Mouse (Mus musculus) embryonic facial prominence, embryonic 15.5 days (tissue): ENCODE measurements around the gene Krtap19-3. TPM values are rescaled to one million over a fixed set of nuclear protein-coding genes. Genes with fewer than 3 reads are reported as not detected.

ENCODE experiments used
- polyA plus RNA-seq: library from polyadenylated mRNA; unstranded; fragments of >200 nt; fragmentation: Nextera tagmentation; extraction: Ambion mirVana; gene quantifications from 2 replicates; pipeline ENCODE4 v1.2.1, GENCODE M21; 2015

Krtap19-3 gene
- polyA plus RNA-seq, 1 experiment from 2014 or later, result not detected

Other genes with a start within 250 kb of the Krtap19-3 start
- 2.8 and 4.4 TPM in 2 replicates for gene Krtap26-1, start 230.2 kb downstream of the Krtap19-3 start, polyA plus RNA-seq
- gene Krtap27-1, start 206.4 kb downstream of the Krtap19-3 start, polyA plus RNA-seq, result 0.28 TPM in 1 of 2 replicates, not detected in the other
- not detected in 2 replicates for gene 2310061N02Rik, start 170.1 kb downstream of the Krtap19-3 start, polyA plus RNA-seq
- gene Krtap13-1, start 149.2 kb downstream of the Krtap19-3 start, polyA plus RNA-seq, result 1.1 and 1.6 TPM in 2 replicates
- 38.5 and 75.7 TPM in 2 replicates for gene Krtap13, start 126.4 kb downstream of the Krtap19-3 start, polyA plus RNA-seq
- 66.3 and 107 TPM in 2 replicates for gene 2310034C09Rik, start 119.2 kb downstream of the Krtap19-3 start, polyA plus RNA-seq
- gene 2310057N15Rik, start 103.8 kb downstream of the Krtap19-3 start, polyA plus RNA-seq, result 0.24 and 0.71 TPM in 2 replicates
- 4.4 and 6.1 TPM in 2 replicates for gene Gm5965, start 100.1 kb downstream of the Krtap19-3 start, polyA plus RNA-seq
- gene Gm20741, start 65.8 kb downstream of the Krtap19-3 start, polyA plus RNA-seq, result 37.2 and 90.3 TPM in 2 replicates
- 0.26 TPM in 1 of 2 replicates, not detected in the other for gene Krtap15, start 57.8 kb downstream of the Krtap19-3 start, polyA plus RNA-seq
- gene Krtap14, start 51.9 kb downstream of the Krtap19-3 start, polyA plus RNA-seq, result 0.41 TPM in 1 of 2 replicates, not detected in the other
- not detected in 2 replicates for gene Krtap19-1, start 8.6 kb downstream of the Krtap19-3 start, polyA plus RNA-seq
- not detected in 2 replicates for gene Krtap19-2, start 3.8 kb downstream of the Krtap19-3 start, polyA plus RNA-seq
- gene Krtap19-4, start 7.1 kb upstream of the Krtap19-3 start, polyA plus RNA-seq, result not detected in 2 replicates
- gene Krtap19-5, start 18.4 kb upstream of the Krtap19-3 start, polyA plus RNA-seq, result not detected in 2 replicates
- gene Krtap19-9b, start 54.2 kb upstream of the Krtap19-3 start, polyA plus RNA-seq, result 0.70 TPM in 1 of 2 replicates, not detected in the other
- gene Krtap16-3, start 84.8 kb upstream of the Krtap19-3 start, polyA plus RNA-seq, result 0.29 and 0.30 TPM in 2 replicates
- gene Krtap22-2, start 132.7 kb upstream of the Krtap19-3 start, polyA plus RNA-seq, result 12.1 and 30.8 TPM in 2 replicates
- 12.6 and 33.0 TPM in 2 replicates for gene Gm10229, start 137.2 kb upstream of the Krtap19-3 start, polyA plus RNA-seq
- 1.7 and 5.2 TPM in 2 replicates for gene Krtap6-1, start 153.7 kb upstream of the Krtap19-3 start, polyA plus RNA-seq
- 3.1 and 7.4 TPM in 2 replicates for gene Gm10228, start 163.4 kb upstream of the Krtap19-3 start, polyA plus RNA-seq
- 2.6 and 6.2 TPM in 2 replicates for gene Krtap6-5, start 169.8 kb upstream of the Krtap19-3 start, polyA plus RNA-seq
- gene 1110025L11Rik, start 186.0 kb upstream of the Krtap19-3 start, polyA plus RNA-seq, result 0.51 and 3.3 TPM in 2 replicates
- 1.3 and 3.1 TPM in 2 replicates for gene Krtap6-3, start 206.0 kb upstream of the Krtap19-3 start, polyA plus RNA-seq